Mouse (Mus musculus) adipocyte (in vitro differentiated cells): ENCODE data around the gene Parg.
"Not testable (repeated sequence)": the region's sequence is repeated elsewhere in the genome, so short reads cannot be mapped to it uniquely, and the experiment has no call there.

Experiments used
- DNase-seq: peaks from one replicate; pipeline ENCODE4 v3.0.0-alpha.2; 2016; ENCODE audit warnings: low spot score

Parg gene

GRCm38 (mm10) chr14:32179393-32180195, 22.2 kb upstream of the Parg start:
- DNase-seq, result no peak

GRCm38 (mm10) chr14:32180861-32181260, 20.9 kb upstream of the Parg start:
- no peak for DNase-seq

DNA sequence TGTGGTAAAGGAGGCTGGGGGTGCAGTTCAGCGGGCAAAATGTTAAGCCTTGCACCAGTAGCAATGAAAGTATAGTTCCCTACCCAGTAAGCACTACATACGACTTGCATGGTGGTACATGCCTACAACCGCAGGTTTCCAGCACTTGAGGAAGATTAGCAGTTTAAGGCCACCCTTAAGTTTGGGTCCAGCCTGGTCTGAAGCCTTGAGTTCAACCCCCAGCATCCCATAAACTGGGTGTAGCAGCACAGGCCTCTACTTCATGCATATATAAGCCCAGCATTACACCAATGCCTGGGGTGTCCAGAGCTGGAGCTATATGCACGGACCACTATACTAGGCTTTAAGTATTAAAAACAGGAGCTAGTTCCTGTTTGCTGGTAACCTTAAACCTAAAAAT, 17.9 kb upstream of the Parg start:
- no peak for DNase-seq

DNA sequence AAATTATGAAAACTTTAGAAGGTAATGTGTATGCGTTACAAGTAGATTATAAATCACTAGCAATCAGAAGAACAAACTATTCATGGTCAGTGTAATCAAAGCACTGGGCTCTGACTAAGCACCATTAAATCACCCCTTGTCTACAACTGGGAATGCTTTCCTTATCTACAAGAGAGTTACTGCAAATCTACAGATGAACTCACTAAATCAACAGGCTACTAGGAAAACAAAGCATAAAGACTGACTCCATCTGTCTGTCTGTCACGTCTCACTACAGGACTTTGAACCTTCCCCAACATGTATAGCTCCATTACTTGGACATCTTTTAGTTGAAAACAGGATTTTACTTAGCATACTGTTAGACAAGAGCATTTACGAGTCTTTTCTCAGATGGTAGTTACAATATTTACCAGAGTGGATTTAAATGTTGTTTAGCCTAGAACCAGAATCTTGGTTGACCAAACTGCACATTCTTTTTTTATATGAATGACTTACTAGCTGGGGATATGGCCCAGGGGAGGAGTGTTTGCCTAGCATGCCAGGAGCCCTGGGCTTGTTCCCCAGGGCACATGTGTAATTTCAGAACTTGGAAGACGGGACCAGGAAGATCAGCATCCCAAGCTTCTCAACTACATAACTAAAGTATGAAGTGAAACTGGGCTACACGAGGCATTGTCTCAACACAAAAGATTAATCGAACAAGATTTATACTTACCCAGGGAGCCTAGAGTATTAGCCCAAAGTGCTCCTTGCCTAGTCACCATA, 10.9 kb upstream of the Parg start:
- no peak for DNase-seq

GRCm38 (mm10) chr14:32191926-32192325, 9.8 kb upstream of the Parg start:
- no peak for DNase-seq

- DNase-seq, result peak; percentile 83
Measured at GRCm38 (mm10) chr14:32192437-32192836, 9.3 kb upstream of the Parg start.

DNA sequence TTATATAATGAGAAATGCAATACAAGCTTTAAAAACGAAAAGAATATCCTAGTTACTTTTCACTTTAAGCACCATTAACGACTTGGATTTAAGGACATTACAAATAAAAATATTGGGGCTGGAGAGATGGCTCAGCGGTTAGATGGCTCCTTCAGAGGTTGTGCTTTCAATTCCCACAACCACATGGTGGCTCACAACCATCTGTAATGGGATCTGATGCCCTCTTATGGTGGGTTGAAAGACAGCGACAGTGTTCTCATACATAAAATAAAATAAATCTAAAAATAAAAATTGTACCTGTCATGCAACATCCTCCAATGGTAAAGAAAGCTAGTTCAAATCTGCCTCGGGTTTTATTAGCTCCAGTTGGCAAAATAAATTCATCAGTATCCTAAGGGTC, 8.2 kb upstream of the Parg start:
- DNase-seq, result not testable (repeated sequence)

DNA sequence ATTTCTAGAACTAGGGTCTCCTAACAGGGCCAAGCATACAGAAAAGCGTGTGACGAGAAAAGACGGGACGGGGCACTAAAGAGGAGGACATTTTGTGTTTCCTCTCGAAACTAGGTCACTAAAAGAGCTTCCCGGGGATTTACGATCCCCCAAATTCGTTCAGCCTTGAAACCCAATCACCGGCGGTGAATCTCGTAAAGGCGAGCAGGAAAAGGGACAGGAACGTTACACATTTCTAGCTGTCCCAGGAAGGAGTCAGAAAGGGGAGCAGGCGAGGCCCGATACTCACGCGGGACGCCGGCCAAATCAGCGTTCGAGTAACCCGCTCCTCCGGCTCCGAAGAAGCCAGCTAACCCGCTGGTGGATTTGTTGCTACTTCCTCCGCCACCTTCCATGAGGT, 395 bp upstream of the Parg start:
- DNase-seq, result peak; percentile 62

GRCm38 (mm10) chr14:32226601-32227000, 24.9 kb downstream of the Parg start:
- DNase-seq, result no peak

- peak; percentile 76 for DNase-seq
Measured at GRCm38 (mm10) chr14:32228996-32229395, 27.2 kb downstream of the Parg start.

GRCm38 (mm10) chr14:32242401-32242800, 40.7 kb downstream of the Parg start:
- DNase-seq, result peak; percentile 6

DNA sequence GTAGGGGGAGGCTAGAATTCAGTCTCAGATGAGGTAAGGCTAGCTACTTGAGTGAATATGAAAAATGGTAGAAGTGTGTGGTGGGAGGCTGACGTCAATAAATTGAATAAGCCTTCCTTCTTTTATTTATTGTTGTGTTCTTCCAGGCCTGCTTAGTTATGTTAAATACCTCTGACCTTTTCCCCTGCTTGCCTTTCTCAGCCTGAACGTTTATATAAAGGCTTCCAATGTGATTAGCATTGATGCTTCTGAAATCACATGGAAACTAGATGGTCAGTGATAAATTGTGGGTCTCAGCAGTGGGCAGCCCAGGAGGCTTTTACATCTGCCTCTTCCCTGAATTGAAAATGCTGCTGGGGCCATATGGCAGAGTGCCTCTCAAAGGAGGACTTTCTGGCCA, 44.3 kb downstream of the Parg start:
- DNase-seq, result peak; percentile 7

GRCm38 (mm10) chr14:32249616-32250015, 47.9 kb downstream of the Parg start:
- no peak for DNase-seq

GRCm38 (mm10) chr14:32260830-32261229, 59.1 kb downstream of the Parg start:
- no peak for DNase-seq

DNA sequence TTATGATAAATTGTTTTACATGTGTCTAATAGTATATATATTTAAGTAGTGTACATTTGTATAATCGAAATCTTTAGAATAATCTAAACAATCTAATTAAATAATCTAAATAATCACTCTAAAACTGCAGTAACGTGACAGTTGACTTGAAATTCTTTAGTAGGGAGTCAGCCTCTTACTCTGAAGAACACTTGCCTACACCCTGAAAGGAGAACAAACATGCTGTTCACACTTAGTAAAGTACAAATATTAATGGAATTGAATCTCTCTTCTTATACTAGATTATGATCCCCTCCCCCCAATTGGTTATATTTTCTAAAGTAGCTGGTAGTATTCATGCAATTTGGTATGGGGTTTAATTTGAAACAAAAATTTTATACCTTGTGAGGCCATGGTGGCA, 60.0 kb downstream of the Parg start:
- no peak for DNase-seq

- DNase-seq, result no peak
Measured at GRCm38 (mm10) chr14:32268999-32269398, 67.2 kb downstream of the Parg start.

- DNase-seq, result no peak
Measured at GRCm38 (mm10) chr14:32269589-32269988, 67.8 kb downstream of the Parg start.

DNA sequence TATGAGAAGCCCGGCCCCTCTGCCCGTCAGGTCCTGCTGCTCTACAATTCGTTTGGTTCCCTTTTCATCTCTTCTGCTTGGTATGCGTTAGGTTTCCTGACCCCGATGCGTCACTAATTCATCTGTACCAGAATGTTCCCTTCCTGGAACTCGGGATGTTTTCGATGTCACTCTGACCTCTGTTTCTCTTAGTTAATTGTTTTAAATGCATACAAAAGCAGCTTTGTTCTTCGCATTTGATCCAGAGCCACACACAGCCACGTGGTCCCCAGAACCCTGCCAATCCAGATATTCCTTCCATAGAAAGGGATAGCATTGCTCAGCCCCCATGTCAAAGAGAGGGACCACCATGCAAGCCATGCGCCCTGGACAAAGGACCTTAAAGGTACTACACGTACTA, 99.9 kb downstream of the Parg start:
- DNase-seq, result no peak

GRCm38 (mm10) chr14:32302423-32302822, 100.7 kb downstream of the Parg start:
- no peak for DNase-seq

DNA sequence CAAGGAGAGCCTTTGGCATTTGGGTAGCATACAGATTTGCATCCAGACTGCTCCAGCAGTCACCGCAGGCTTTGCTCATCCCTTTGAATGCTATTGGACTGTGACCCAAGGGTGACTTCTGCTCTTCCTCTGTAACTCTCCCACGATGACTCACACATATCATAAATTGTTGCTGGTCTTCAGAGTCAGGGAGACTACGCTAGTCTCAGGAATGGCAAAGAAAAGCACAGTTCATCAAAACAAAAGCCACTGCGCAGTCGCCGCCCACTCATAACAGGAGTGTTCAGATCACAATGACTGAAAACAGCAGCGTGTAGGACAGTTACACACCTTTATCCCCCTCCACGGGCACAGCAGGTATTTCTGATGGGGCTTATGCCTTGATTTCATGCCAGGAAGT, 103.2 kb downstream of the Parg start:
- DNase-seq, result no peak

- peak; percentile 32 for DNase-seq
Measured at GRCm38 (mm10) chr14:32309876-32310275, 108.1 kb downstream of the Parg start.

GRCm38 (mm10) chr14:32311381-32312035, 109.8 kb downstream of the Parg start:
- DNase-seq, result no peak

DNA sequence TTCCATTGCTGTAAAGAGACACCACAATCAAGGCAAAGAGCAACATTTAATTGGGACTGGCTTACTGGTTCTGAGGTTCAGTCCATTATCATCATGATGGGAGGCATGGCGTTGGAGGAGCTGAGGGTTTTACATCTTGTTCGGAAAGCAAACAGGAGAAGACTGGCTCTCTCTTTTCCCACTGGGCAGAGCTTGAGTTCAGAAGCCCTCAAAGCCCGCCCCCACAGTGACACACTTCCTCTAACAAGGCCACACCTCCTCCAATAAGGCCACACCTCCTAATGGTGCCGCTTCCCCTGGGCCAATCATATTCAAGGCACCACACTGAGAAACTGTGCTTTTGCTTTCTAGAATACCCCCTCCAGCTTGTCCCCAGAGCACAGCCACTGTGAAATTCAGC, 116.1 kb downstream of the Parg start:
- DNase-seq, result no peak
